Mouse (Mus musculus): Measurements from ENCODE around the gene Smu1.

GRCm38 (mm10) chr4:40717141-40717540, 40.6 kb downstream of the Smu1 start:
- TF ChIP-seq RCOR1 (conservative IDR thresholded peaks at IDR 0.05; ENCODE audit: low read depth, low read length) = no peak
- no peak for TF ChIP-seq NELFE (IDR thresholded peaks at IDR 0.05; ENCODE audit: low read depth, low read length)
- TF ChIP-seq USF1 (IDR thresholded peaks at IDR 0.05; ENCODE audit: low read depth, low read length) = no peak
